Mouse (Mus musculus) liver, adult 2 months (tissue): ENCODE measurements at regions not wholly inside any gene's neighbourhood (a gene's known extent, or its start where the extent isn't known, plus 50 kb on each side); places are given as distances from the start of the nearest gene placed in this dataset.

ENCODE experiments used
- CTCF ChIP-seq: fragments of 200-500 bp; IDR thresholded peaks from 2 replicates; pipeline ENCODE4 v1.5.1; 2011; ENCODE audit warnings: low read depth, low read length, control low read depth
- POLR2A ChIP-seq: fragments of 200-500 bp; IDR thresholded peaks from 2 replicates; pipeline ENCODE4 v1.6.1; 2011; ENCODE audit warnings: low read length, control low read depth; ENCODE audit not compliant: insufficient read depth; ENCODE audit errors: extremely low read depth

- TF ChIP-seq CTCF (no peak), POLR2A (no peak)
Measured at GRCm38 (mm10) chr14:76845706-76846105, 190.9 kb upstream of the Ccdc122 start.
